Mouse (Mus musculus) liver, embryonic 14.5 days (tissue): ENCODE results near the gene Pafah1b1. TPM values are rescaled to one million over a fixed set of nuclear protein-coding genes. Genes with fewer than 3 reads are reported as not detected.

Experiments used
- ATAC-seq: fragments of 200-750 bp; cut with Nextera tagmentation; 2 replicates; pipeline ENCODE4 v1.8.0; 2017; ENCODE audit warnings: moderate number of reproducible peaks, mild to moderate bottlenecking, moderate library complexity; ENCODE audit not compliant: insufficient read depth
- DNase-seq, 3 experiments: peaks; one replicate each; pipeline ENCODE4 v3.0.0-alpha.2; 2012 to 2013; ENCODE audit warnings: low read depth in 3 of 3, low spot score in 3 of 3
- H3K27ac ChIP-seq: fragments of 300-500 bp; sonication (generic); 2 replicates; pipeline ENCODE4 v1.5.1; 2014; ENCODE audit warnings: moderate library complexity, mild to moderate bottlenecking, control low read depth, inconsistent platforms
- H3K27me3 ChIP-seq: fragments of 300-500 bp; sonication (generic); 2 replicates; pipeline ENCODE4 v1.6.1; 2014; ENCODE audit warnings: mild to moderate bottlenecking, low read length, moderate library complexity; ENCODE audit not compliant: control insufficient read depth, insufficient read depth
- H3K36me3 ChIP-seq: fragments of 300-500 bp; sonication (generic); replicated peaks from 2 replicates; pipeline ENCODE4 v1.6.1; 2014; ENCODE audit warnings: low read depth; ENCODE audit not compliant: control insufficient read depth, insufficient read depth
- H3K4me1 ChIP-seq, 2 experiments: fragments of 200-500 bp in 1 of 2; fragments of 300-500 bp in 1 of 2; sonication (generic) in 1 of 2; replicated peaks; 2 replicates each; pipeline ENCODE4 v1.6.1; 2012 to 2014; ENCODE audit warnings: antibody characterized with exemption in 1 of 2, inconsistent platforms in 1 of 2, low read length in 1 of 2; ENCODE audit not compliant: control insufficient read depth in 2 of 2, insufficient read depth in 2 of 2
- H3K4me2 ChIP-seq: fragments of 300-500 bp; sonication (generic); 2 replicates; pipeline ENCODE4 v1.6.1; 2014; ENCODE audit warnings: low read depth, mild to moderate bottlenecking, control low read depth, moderate library complexity
- H3K4me3 ChIP-seq, 2 experiments: fragments of 200-500 bp in 1 of 2; fragments of 300-500 bp in 1 of 2; sonication (generic) in 1 of 2; 2 replicates each; pipeline ENCODE4 v1.5.1; 2012 to 2014; ENCODE audit warnings: low read depth in 2 of 2, low read length in 2 of 2, mild to moderate bottlenecking in 2 of 2, control low read depth in 1 of 2, inconsistent platforms in 1 of 2, moderate library complexity in 1 of 2; ENCODE audit not compliant: insufficient read depth in 1 of 2
- H3K9ac ChIP-seq: fragments of 300-500 bp; sonication (generic); replicated peaks from 2 replicates; pipeline ENCODE4 v1.6.1; 2014; ENCODE audit warnings: mild to moderate bottlenecking, control low read depth, moderate library complexity
- H3K9me3 ChIP-seq: fragments of 300-500 bp; sonication (generic); 2 replicates; pipeline ENCODE4 v1.6.1; 2016; ENCODE audit warnings: low read length, mixed read lengths; ENCODE audit not compliant: control insufficient read depth
- CTCF ChIP-seq: IDR thresholded peaks from 2 replicates; pipeline ENCODE4 v1.5.1; 2016; ENCODE audit warnings: antibody characterized with exemption, low read depth, control low read depth
- EP300 ChIP-seq: IDR thresholded peaks from 2 replicates; pipeline ENCODE4 v1.6.1; 2016; ENCODE audit warnings: antibody characterized with exemption, low read depth
- WGBS: fragments of 180-500 bp; shearing (Covaris S2); extraction: QIAGEN DNeasy Blood & Tissue Kit; methylation state at CpG from one replicate; pipeline ENCODE4 v1.1.7; 2014; ENCODE audit not compliant: insufficient replicate concordance; 5-methylcytosine and 5-hydroxymethylcytosine counted together
- polyA plus RNA-seq, 2 experiments: library from polyadenylated mRNA; depleted of rRNA in 1 of 2; stranded (reverse) in 1 of 2; unstranded in 1 of 2; fragments of >200 nt; fragmentation: Nextera tagmentation in 1 of 2; extraction: Ambion mirVana in 1 of 2; gene quantifications; 2 replicates each; pipeline versions ENCODE4 v1.2.1 to v1.2.3; 2012 to 2014

Gene Pafah1b1
- polyA plus RNA-seq, 2 experiments: 18.2 to 42.1 TPM

DNA sequence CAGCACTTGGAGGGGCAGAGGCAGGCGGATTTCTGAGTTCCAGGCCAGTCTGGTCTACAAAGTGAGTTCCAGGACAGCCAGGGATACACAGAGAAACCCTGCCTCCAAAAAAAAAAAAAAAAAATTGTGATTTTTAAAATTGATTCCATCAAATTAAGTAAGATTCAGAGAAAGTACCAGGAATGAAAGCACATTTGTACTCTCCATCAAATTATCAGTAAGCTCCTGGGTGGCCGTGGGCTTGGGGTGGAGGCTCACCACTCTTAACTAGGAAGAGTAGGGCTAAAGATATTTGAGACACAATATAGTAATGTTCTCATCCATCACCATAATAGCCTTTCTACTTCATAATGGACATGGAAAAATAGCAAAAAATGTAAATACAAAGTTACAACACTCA is 3.3 kb downstream of the Pafah1b1 start:
- H3K27ac ChIP-seq: no peak overlapping the region
- H3K4me3 ChIP-seq: peak overlapping the region in 1 of 2 experiments; percentile 35; a peak in 3 of 4 replicates
- no peak overlapping the region for H3K9ac ChIP-seq
- DNase-seq (no peak), ATAC-seq (no peak)
- H3K36me3 ChIP-seq: no peaks in the 10 kb centered on the region; the same call in 1 of the 2 replicates
- H3K27me3 ChIP-seq: no peaks in the 10 kb centered on the region
- WGBS: 51% methylated on average over 2 of the region's 2 CpGs
- no peaks in the 10 kb centered on the region for H3K9me3 ChIP-seq
- no peak for TF ChIP-seq CTCF
- no peak for TF ChIP-seq EP300
- H3K4me2 ChIP-seq: peak overlapping the region; percentile 58
- H3K4me1 ChIP-seq: peaks cover 10 to 22% of the 10 kb centered on the region in 2 experiments

DNA sequence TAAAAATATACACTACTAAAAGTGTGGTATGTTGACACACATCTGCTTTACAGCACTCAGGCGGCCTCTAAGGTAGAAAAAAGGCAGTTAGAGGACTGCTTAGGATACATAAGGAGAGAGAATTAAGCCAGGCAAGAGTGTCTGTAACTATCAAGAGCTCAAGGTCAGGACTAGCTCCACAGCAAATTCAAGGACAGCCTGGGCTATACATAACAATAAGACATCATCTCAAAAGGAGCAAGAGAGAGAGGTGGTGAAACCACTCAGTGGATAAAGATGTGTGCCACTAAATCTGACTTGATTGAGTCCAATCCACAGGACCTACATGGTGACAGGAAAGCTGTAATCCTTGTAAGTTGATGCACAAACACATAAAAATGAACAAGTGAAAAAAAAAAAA is 3.8 kb downstream of the Pafah1b1 start:
- 0 out of 2 replicates have a peak overlapping the region, but pooled peaks have one; percentile 14 for H3K9ac ChIP-seq
- no peaks in the 10 kb centered on the region; the same call in 1 of the 2 replicates for H3K36me3 ChIP-seq
- no peak for DNase-seq
- H3K4me2 ChIP-seq: peak overlapping the region; percentile 58
- no peaks in the 10 kb centered on the region for H3K27me3 ChIP-seq
- no peaks in the 10 kb centered on the region for H3K9me3 ChIP-seq
- 63% methylated on average over 1 of the region's 1 CpGs for WGBS
- H3K4me3 ChIP-seq: peak overlapping the region in 1 of 2 experiments; percentile 35; a peak in 2 of 4 replicates
- no peak for TF ChIP-seq CTCF
- peak overlapping the region; percentile 20; the same call in 1 of the 2 replicates for H3K27ac ChIP-seq
- peaks cover 10 to 22% of the 10 kb centered on the region in 2 experiments for H3K4me1 ChIP-seq
- ATAC-seq: no peak

GRCm38 (mm10) chr11:74715971-74716525 is 8.4 kb downstream of the Pafah1b1 start:
- Histone ChIP-seq H3K9ac (no peak overlapping the region), H3K4me1 (peaks cover 10 to 17% of the 10 kb centered on the region in 2 experiments), H3K27ac (no peak overlapping the region), H3K36me3 (peaks cover 8% of the 10 kb centered on the region; the same call in 1 of the 2 replicates), H3K27me3 (no peaks in the 10 kb centered on the region), H3K9me3 (no peaks in the 10 kb centered on the region), H3K4me3 (no peak overlapping the region), H3K4me2 (no peak overlapping the region)
- TF ChIP-seq CTCF: no peak
- ATAC-seq (no peak), DNase-seq (no peak)
- WGBS: 77% methylated on average over 3 of the region's 3 CpGs

DNA sequence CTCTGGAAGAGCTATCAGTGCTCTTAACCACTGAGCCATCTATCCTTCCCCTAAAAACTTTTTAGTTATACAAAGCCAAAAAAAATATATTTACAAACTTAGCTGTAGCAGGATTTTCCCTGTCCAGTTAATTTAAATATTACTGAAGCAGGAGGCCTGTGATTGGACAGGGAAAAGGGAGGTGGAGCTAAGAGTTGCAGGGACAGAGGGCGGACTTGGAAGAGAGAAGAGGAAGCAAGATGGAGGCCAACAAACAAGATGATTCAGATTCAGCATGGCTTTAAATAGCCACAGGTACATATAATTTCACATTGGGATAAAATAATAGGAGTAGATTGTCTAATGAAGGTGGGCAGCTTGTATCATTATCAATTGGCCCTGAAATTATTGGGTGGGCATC is 13.8 kb downstream of the Pafah1b1 start:
- Histone ChIP-seq H3K9me3 (no peaks in the 10 kb centered on the region), H3K36me3 (peaks cover 12% of the 10 kb centered on the region; the same call in 1 of the 2 replicates), H3K27ac (no peak overlapping the region), H3K4me1 (peaks cover 0 to 4% of the 10 kb centered on the region in 2 experiments; a peak in 2 of 4 replicates), H3K27me3 (no peaks in the 10 kb centered on the region), H3K4me2 (no peak overlapping the region), H3K4me3 (no peak overlapping the region), H3K9ac (no peak overlapping the region)
- DNase-seq: no peak
- no peak for TF ChIP-seq EP300
- TF ChIP-seq CTCF: no peak
- WGBS: 79% methylated on average over 1 of the region's 1 CpGs
- ATAC-seq: no peak

DNA sequence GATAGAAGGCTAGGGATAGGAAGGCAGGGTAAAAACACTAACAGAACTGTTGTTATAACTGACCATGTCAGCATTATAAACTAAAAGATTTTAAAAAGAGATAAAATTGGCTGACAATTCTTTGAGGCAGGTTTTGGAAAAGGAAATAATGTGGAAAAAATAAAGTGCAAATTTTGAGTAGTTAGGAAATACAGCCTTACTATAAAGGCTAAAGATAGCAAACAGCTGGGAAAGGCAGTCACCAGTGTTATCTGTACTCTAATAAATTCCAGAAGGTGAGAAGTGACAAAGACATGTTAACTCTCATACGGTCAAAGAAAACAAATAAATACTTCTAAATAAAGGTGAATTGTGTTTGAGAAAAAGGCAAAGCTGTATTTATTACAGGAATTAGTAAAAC is 15.7 kb downstream of the Pafah1b1 start:
- Histone ChIP-seq H3K4me1 (peaks cover 0 to 7% of the 10 kb centered on the region in 2 experiments; a peak in 3 of 4 replicates), H3K36me3 (peaks cover 12% of the 10 kb centered on the region; the same call in 1 of the 2 replicates), H3K27ac (no peak overlapping the region), H3K9ac (no peak overlapping the region), H3K4me3 (no peak overlapping the region), H3K27me3 (no peaks in the 10 kb centered on the region), H3K9me3 (no peaks in the 10 kb centered on the region), H3K4me2 (no peak overlapping the region)
- 47% methylated on average over 1 of the region's 1 CpGs for WGBS
- TF ChIP-seq EP300 (no peak), CTCF (no peak)
- no peak for ATAC-seq
- DNase-seq: no peak
